Mouse (Mus musculus): ENCODE results near the gene Svop.

- TF ChIP-seq POLR2A (IDR thresholded peaks at IDR 0.05; ENCODE audit: low read depth, low read length) (peak; percentile 80), CTCF (conservative IDR thresholded peaks at IDR 0.05 in 1 of 2, IDR thresholded peaks at IDR 0.05 in 1 of 2; ENCODE audit: low read depth in 2 of 2, low read length in 2 of 2) (peak; percentile 72 to 89), BHLHE40 (IDR thresholded peaks at IDR 0.05; ENCODE audit: low read depth, low read length) (peak; percentile 72), PAX5 (IDR thresholded peaks at IDR 0.05; ENCODE audit: low read length) (no peak), MEF2A (IDR thresholded peaks at IDR 0.05; ENCODE audit: borderline replicate concordance, low read depth, low read length) (peak; percentile 80), EP300 (IDR thresholded peaks at IDR 0.05; ENCODE audit: low read length) (no peak), UBTF (IDR thresholded peaks at IDR 0.05; ENCODE audit: low read depth, low read length) (no peak), NRF1 (IDR thresholded peaks at IDR 0.05; ENCODE audit: low read depth, low read length) (0 out of 2 replicates have a peak, but pooled peaks have one; percentile 40), TCF12 (IDR thresholded peaks at IDR 0.05; ENCODE audit: low read depth, low read length) (peak; percentile 70), ZC3H11A (IDR thresholded peaks at IDR 0.05; ENCODE audit: low read depth, low read length) (no peak), MAX (IDR thresholded peaks at IDR 0.05; ENCODE audit: low read length) (peak; percentile 67; the same call in 1 of the 2 replicates), MAZ (IDR thresholded peaks at IDR 0.05; ENCODE audit: low read depth, low read length) (peak; percentile 99), MAFK (IDR thresholded peaks at IDR 0.05; ENCODE audit: insufficient replicate concordance, low read length) (0 out of 2 replicates have a peak, but pooled peaks have one; percentile 44), ELF1 (IDR thresholded peaks at IDR 0.05; ENCODE audit: low read depth, low read length) (peak; percentile 94)
Measured at GRCm38 (mm10) chr5:114127374-114128349, 36.3 kb upstream of the Svop start, which contains the start of gene Alkbh2.
